Mouse (Mus musculus) embryonic facial prominence, embryonic 15.5 days (tissue): ENCODE data around the gene Sorl1. TPM values are rescaled to one million over a fixed set of nuclear protein-coding genes. Genes with fewer than 3 reads are reported as not detected.

Source experiments
- ATAC-seq: fragments of 200-750 bp; cut with Nextera tagmentation; 2 replicates; pipeline ENCODE4 v1.8.0; 2017; ENCODE audit warnings: low read depth, moderate TSS enrichment; ENCODE audit not compliant: insufficient number of reproducible peaks, low FRiP score, low TSS enrichment
- H3K27ac ChIP-seq: fragments of 300-500 bp; sonication (generic); replicated peaks from 2 replicates; pipeline ENCODE4 v1.5.1; 2015; ENCODE audit warnings: mild to moderate bottlenecking, inconsistent platforms
- H3K27me3 ChIP-seq: fragments of 300-500 bp; sonication (generic); 2 replicates; pipeline ENCODE4 v1.6.1; 2015; ENCODE audit warnings: inconsistent platforms
- H3K36me3 ChIP-seq: fragments of 300-500 bp; sonication (generic); 2 replicates; pipeline ENCODE4 v1.6.1; 2015; ENCODE audit warnings: mild to moderate bottlenecking, inconsistent platforms
- H3K4me1 ChIP-seq: fragments of 300-500 bp; sonication (generic); 2 replicates; pipeline ENCODE4 v1.6.1; 2015; ENCODE audit warnings: inconsistent platforms
- H3K4me2 ChIP-seq: fragments of 300-500 bp; sonication (generic); replicated peaks from 2 replicates; pipeline ENCODE4 v1.6.1; 2015; ENCODE audit warnings: mild to moderate bottlenecking, inconsistent platforms
- H3K4me3 ChIP-seq: fragments of 300-500 bp; sonication (generic); replicated peaks from 2 replicates; pipeline ENCODE4 v1.5.1; 2015; ENCODE audit warnings: mild to moderate bottlenecking, inconsistent platforms
- H3K9ac ChIP-seq: fragments of 300-500 bp; sonication (generic); 2 replicates; pipeline ENCODE4 v1.6.1; 2015; ENCODE audit warnings: inconsistent platforms
- H3K9me3 ChIP-seq: fragments of 300-500 bp; sonication (generic); replicated peaks from 2 replicates; pipeline ENCODE4 v1.6.1; 2016; ENCODE audit warnings: inconsistent platforms
- WGBS: fragments of 180-500 bp; shearing (Covaris S2); methylation state at CpG from one replicate; pipeline ENCODE4 v1.1.7; 2015; 5-methylcytosine and 5-hydroxymethylcytosine counted together
- polyA plus RNA-seq: library from polyadenylated mRNA; unstranded; fragments of >200 nt; fragmentation: Nextera tagmentation; extraction: Ambion mirVana; gene quantifications from 2 replicates; pipeline ENCODE4 v1.2.1, GENCODE M21; 2015

The Sorl1 gene
- polyA plus RNA-seq, 1 experiment from 2014 or later = 8.5 TPM

DNA sequence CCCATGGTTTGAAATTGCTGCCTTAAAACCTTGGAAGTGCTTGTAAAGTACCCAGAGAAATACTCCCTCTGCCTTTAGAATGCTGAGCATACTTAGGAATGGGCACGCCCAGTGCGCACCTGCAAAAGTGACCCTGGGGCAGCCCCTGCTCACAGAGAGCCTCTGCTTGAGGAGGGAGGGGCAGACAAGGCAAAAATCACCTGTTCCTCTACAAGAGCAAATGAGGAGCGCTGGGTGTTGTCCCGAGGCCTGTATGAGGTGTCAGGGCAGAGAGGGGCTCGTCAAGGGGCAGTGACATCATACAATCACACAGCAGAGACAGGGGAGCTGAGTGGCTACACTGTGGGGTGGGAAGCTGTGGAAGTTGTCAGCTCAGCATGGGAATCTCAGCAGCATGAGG, 143.3 kb downstream of the Sorl1 start:
- no peak overlapping the region for H3K9ac ChIP-seq
- peaks cover 3% of the 10 kb centered on the region; the same call in 1 of the 2 replicates for H3K4me1 ChIP-seq
- H3K27me3 ChIP-seq = no peaks in the 10 kb centered on the region
- 0 out of 2 replicates have a peak, but pooled peaks cover 3% of the 10 kb centered on the region for H3K9me3 ChIP-seq
- H3K36me3 ChIP-seq = peaks cover 25% of the 10 kb centered on the region
- H3K4me2 ChIP-seq = no peak overlapping the region
- no peak overlapping the region for H3K4me3 ChIP-seq
- ATAC-seq = no peak
- no peak overlapping the region for H3K27ac ChIP-seq
- WGBS = 81% methylated on average over 5 of the region's 5 CpGs

DNA sequence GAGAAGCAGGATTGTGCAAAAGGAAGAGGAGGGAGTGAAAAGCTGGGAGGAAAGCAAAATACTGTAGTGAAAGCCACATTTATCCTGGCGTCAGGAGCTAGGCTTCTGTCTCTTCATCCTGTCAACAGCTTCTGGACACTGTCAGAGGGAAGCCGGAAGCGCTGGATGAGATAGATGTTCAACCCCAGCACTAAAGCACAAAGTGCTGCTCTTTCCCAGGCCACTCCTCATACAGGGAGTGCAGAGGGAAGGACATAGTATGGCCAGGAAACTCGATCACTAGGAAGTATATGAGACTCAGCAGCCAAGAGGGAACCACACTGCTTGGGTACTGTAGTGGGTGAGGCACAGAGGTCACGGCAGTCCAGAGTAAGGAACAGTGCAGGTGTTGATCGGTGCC, 145.7 kb downstream of the Sorl1 start:
- Histone ChIP-seq H3K27ac (no peak overlapping the region), H3K9ac (no peak overlapping the region), H3K36me3 (peaks cover 25% of the 10 kb centered on the region), H3K4me3 (no peak overlapping the region), H3K4me1 (0 out of 2 replicates have a peak, but pooled peaks cover 3% of the 10 kb centered on the region), H3K9me3 (0 out of 2 replicates have a peak, but pooled peaks cover 3% of the 10 kb centered on the region), H3K4me2 (no peak overlapping the region), H3K27me3 (no peaks in the 10 kb centered on the region)
- ATAC-seq = no peak
- 83% methylated on average over 6 of the region's 6 CpGs for WGBS

GRCm38 (mm10) chr9:41975968-41976367, 148.1 kb downstream of the Sorl1 start:
- H3K9ac ChIP-seq = no peak overlapping the region
- no peak for ATAC-seq

DNA sequence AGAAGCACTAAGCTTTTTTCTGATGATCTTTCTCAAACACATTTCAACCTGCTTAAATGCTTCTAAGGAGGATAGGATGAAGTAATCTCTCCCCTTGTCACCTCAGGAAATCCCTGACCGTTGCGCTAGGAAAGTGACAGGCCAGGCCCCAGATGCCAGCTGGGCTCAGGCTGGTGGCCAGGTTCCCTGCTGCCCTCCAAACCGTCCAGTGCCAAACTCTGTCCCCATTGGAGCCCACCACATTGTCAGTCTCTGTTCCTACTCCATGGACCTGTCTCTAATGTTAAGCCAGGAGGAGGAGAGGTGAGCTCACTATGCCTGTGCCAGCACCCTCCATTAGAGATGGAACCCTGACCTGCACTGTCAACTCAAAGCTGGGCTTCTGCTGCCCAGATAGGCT, 149.4 kb downstream of the Sorl1 start:
- ATAC-seq = no peak
- Histone ChIP-seq H3K27ac (no peak overlapping the region), H3K27me3 (no peaks in the 10 kb centered on the region), H3K4me2 (no peak overlapping the region), H3K4me3 (no peak overlapping the region), H3K9me3 (0 out of 2 replicates have a peak, but pooled peaks cover 3% of the 10 kb centered on the region), H3K9ac (no peak overlapping the region), H3K4me1 (no peaks in the 10 kb centered on the region), H3K36me3 (peaks cover 31% of the 10 kb centered on the region)
- WGBS = 88% methylated on average over 3 of the region's 3 CpGs

More at GRCm38 (mm10) chr9:41975968-41976367, 148.1 kb downstream of the Sorl1 start:
- no peak overlapping the region for H3K27ac ChIP-seq
- no peaks in the 10 kb centered on the region for H3K4me1 ChIP-seq
- 0 out of 2 replicates have a peak, but pooled peaks cover 3% of the 10 kb centered on the region for H3K9me3 ChIP-seq
- H3K36me3 ChIP-seq = peaks cover 29% of the 10 kb centered on the region
- WGBS = 84% methylated on average over 15 of the region's 15 CpGs
- H3K27me3 ChIP-seq = no peaks in the 10 kb centered on the region
- no peak overlapping the region for H3K4me3 ChIP-seq
- H3K4me2 ChIP-seq = no peak overlapping the region

GRCm38 (mm10) chr9:41973775-41974657, 150.1 kb downstream of the Sorl1 start:
- H3K36me3 ChIP-seq = peaks cover 37% of the 10 kb centered on the region
- H3K27me3 ChIP-seq = no peaks in the 10 kb centered on the region
- 0 out of 2 replicates have a peak, but pooled peaks cover 3% of the 10 kb centered on the region for H3K9me3 ChIP-seq
- WGBS = 67% methylated on average over 25 of the region's 25 CpGs
- no peak overlapping the region for H3K9ac ChIP-seq
- no peak overlapping the region for H3K27ac ChIP-seq
- no peak overlapping the region for H3K4me2 ChIP-seq
- ATAC-seq = peak; percentile 72; the same call in 1 of the 2 replicates
- no peak overlapping the region for H3K4me3 ChIP-seq
- no peaks in the 10 kb centered on the region for H3K4me1 ChIP-seq

DNA sequence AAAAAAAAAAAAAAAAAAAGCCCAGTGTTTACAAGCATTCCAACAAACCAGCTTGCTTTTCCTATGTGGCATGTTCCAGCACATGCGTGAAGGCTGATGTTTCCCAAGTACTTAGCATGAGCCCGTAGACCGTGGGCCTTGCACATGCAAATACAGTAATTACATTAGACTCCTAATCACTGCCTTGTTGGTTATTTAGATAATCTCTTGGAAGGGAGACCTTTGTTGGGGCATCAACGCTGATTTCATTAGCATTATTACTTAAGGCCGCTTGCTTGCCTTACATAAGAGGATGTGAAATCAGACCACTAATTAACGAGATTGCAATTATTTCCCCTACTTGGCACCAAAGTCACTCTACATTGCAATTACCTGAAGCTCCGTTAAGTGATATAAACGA, 154.1 kb downstream of the Sorl1 start:
- Histone ChIP-seq H3K27ac (no peak overlapping the region), H3K4me1 (no peaks in the 10 kb centered on the region), H3K36me3 (peaks cover 13% of the 10 kb centered on the region), H3K9me3 (no peaks in the 10 kb centered on the region), H3K4me3 (no peak overlapping the region), H3K4me2 (no peak overlapping the region), H3K9ac (no peak overlapping the region), H3K27me3 (no peaks in the 10 kb centered on the region)
- no peak for ATAC-seq
- WGBS = 84% methylated on average over 8 of the region's 8 CpGs

DNA sequence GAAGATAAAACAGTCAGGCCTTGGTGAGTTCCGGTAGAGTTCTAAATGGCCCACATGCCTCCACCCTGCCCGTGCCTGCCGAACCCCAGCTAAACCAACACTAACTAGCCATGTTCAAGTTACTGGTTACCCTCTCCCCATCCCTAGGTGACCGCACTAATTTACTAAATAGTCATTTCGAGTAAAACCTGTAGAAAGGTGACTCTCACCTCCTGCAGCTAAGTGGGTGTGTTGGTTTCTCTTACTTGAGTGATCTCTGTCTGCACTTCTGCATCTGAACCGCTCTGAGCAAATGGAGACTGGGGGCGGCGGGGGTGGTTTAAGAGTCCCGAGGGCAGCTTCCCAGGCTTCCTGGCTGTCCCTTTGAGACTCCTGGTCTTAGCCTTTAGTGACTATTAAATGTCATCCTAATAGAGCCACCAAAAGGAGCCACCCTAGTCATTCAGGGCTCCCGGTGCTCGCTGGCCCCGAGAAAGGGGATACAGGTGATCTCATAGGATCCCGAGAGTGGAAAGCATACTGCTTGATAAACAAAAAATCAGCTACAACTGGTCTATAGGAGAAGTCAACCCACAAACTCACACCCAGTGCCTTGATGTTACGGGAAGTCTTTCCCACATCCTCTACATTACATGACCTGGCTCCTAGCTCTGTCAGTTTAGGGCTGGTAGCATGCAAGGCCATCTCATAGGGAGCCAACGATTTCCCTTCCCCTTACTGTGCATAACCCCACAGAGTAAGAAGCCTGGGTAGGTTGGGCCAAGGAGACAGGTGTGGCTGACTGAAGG, 155.2 kb downstream of the Sorl1 start:
- Histone ChIP-seq H3K27ac (no peak overlapping the region), H3K36me3 (peaks cover 13% of the 10 kb centered on the region)
- WGBS = 95% methylated on average over 15 of the region's 15 CpGs

GRCm38 (mm10) chr9:41961274-41961673, 162.8 kb downstream of the Sorl1 start:
- Histone ChIP-seq H3K9ac (no peak overlapping the region), H3K27ac (0 out of 2 replicates have a peak overlapping the region, but pooled peaks have one; percentile 18), H3K4me1 (no peaks in the 10 kb centered on the region), H3K9me3 (no peaks in the 10 kb centered on the region), H3K4me2 (no peak overlapping the region), H3K4me3 (no peak overlapping the region), H3K27me3 (no peaks in the 10 kb centered on the region), H3K36me3 (no peaks in the 10 kb centered on the region)
- no peak for ATAC-seq
- WGBS = 45% methylated on average over 10 of the region's 10 CpGs

More for the DNA sequence above, 155.2 kb downstream of the Sorl1 start:
- H3K27me3 ChIP-seq = no peaks in the 10 kb centered on the region
- ATAC-seq = no peak
- no peak overlapping the region for H3K9ac ChIP-seq
- no peaks in the 10 kb centered on the region for H3K9me3 ChIP-seq
- no peak overlapping the region for H3K4me2 ChIP-seq
- no peaks in the 10 kb centered on the region for H3K4me1 ChIP-seq
- H3K4me3 ChIP-seq = no peak overlapping the region

DNA sequence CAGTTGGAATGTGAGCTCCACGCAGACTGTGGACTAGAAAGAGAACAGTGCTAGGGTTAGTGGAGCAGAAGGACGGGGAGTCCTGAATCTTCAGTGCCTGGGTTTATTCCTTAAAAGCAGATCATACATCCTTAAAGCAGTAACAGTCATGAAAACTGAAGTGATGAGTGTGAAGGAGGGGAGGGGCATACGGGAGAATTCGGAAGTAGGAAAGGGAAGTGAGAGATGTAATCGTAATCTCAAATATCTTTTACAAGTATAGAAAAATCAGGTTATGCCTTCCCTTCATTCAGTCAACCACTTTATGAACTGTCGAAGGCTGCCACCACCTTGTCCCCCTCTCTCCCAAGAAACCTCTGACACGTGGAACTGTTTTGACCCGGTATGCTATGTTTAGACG, 165.8 kb downstream of the Sorl1 start:
- WGBS = 89% methylated on average over 9 of the region's 9 CpGs
- ATAC-seq = no peak
- Histone ChIP-seq H3K27ac (no peak overlapping the region), H3K9me3 (no peaks in the 10 kb centered on the region), H3K27me3 (no peaks in the 10 kb centered on the region), H3K4me3 (no peak overlapping the region), H3K4me2 (no peak overlapping the region), H3K36me3 (no peaks in the 10 kb centered on the region), H3K4me1 (peaks cover 4% of the 10 kb centered on the region; the same call in 1 of the 2 replicates), H3K9ac (no peak overlapping the region)

GRCm38 (mm10) chr9:41953486-41953885, 170.6 kb downstream of the Sorl1 start:
- WGBS = 7% methylated on average over 8 of the region's 8 CpGs
- ATAC-seq = no peak
- Histone ChIP-seq H3K27ac (peak overlapping the region; percentile 99), H3K4me3 (no peak overlapping the region), H3K9ac (no peak overlapping the region), H3K4me1 (peaks cover 33% of the 10 kb centered on the region), H3K4me2 (no peak overlapping the region; the same call in 1 of the 2 replicates), H3K36me3 (no peaks in the 10 kb centered on the region), H3K9me3 (no peaks in the 10 kb centered on the region), H3K27me3 (no peaks in the 10 kb centered on the region)

DNA sequence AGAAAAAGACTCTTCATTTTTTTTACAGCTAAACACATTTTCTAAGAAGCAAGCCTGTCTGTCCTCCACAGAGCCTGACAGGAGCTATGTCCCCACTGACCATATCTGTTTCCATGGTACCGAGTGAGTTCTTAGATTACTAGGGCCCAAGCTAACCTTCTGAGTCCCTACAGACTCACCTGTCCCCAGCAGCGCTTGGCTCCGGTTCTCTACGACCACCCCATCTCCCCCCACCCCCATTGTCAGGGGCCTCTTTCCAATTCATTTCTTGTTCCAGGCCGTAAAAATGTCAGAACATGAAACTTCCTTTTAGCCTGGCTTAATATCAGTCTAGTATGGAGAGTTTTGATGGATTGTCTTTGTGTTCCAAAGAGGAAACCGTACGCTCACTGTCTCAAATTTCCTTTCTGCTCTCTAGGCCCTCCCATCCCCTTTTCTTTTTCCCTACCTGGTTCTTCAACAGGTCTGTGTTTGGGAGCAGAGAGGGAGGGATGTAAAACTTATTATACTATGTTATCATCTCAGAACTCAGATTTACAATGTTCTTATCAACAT, 171.4 kb downstream of the Sorl1 start:
- no peaks in the 10 kb centered on the region for H3K27me3 ChIP-seq
- peaks cover 33% of the 10 kb centered on the region for H3K4me1 ChIP-seq
- H3K9ac ChIP-seq = no peak overlapping the region
- H3K9me3 ChIP-seq = no peaks in the 10 kb centered on the region
- H3K36me3 ChIP-seq = no peaks in the 10 kb centered on the region
- WGBS = 39% methylated on average over 7 of the region's 7 CpGs
- no peak for ATAC-seq
- peak overlapping the region; percentile 99 for H3K27ac ChIP-seq
- no peak overlapping the region for H3K4me2 ChIP-seq
- H3K4me3 ChIP-seq = no peak overlapping the region
